Mouse (Mus musculus): Measurements from ENCODE around the gene Cntnap2. TPM values are rescaled to one million over a fixed set of nuclear protein-coding genes. Genes with fewer than 3 reads are reported as not detected.

Cntnap2 gene
- polyA plus RNA-seq, 1 experiment from 2014 or later = 56.3 TPM

DNA sequence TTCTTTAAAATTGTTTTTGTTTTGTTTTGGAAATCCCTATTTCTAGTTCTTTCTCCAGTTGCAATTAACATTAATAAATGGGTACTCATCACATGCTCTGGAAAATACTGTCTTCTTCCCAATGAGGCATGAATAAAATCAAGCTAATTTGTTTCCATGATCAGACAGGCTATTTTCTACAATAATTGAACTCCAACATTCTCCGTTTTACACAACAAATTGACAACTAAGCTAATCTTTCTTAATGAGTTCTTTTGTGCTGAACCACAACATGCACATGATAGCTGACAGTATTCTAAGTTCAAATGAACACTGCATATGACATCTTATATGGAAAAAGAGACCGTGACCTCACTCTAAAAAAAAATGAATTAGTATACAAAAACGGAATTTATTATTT, 173.4 kb downstream of the Cntnap2 start:
- Histone ChIP-seq H3K4me1 (no peaks in the 10 kb centered on the region), H3K36me3 (no peaks in the 10 kb centered on the region), H3K4me2 (no peak overlapping the region), H3K27ac (replicated peaks) (no peak overlapping the region), H3K9ac (replicated peaks) (no peak overlapping the region), H3K27me3 (replicated peaks) (no peaks in the 10 kb centered on the region), H3K4me3 (replicated peaks) (no peak overlapping the region), H3K9me3 (replicated peaks) (no peaks in the 10 kb centered on the region)
- no peak for ATAC-seq (ENCODE audit: low FRiP score)
- 84% methylated on average over 3 of the region's 3 CpGs for WGBS

DNA sequence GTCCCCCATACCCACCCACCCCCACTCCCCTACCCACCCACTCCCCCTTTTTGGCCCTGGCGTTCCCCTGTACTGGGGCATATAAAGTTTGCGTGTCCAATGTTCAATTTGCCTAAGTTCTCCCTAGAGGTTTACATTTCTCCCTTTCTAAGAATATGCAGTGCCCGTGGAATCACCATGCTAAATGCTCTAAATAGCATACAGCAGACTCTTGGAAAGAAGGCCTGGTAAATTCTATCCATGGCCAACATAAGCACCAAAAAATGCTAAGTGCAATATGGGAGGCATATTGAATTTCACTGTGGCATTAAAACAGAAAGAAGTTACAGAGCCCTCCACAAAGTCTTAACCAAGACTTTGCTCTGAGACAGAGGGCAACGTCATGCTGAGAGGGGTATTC, 177.4 kb downstream of the Cntnap2 start:
- no peak for ATAC-seq (ENCODE audit: low FRiP score)

DNA sequence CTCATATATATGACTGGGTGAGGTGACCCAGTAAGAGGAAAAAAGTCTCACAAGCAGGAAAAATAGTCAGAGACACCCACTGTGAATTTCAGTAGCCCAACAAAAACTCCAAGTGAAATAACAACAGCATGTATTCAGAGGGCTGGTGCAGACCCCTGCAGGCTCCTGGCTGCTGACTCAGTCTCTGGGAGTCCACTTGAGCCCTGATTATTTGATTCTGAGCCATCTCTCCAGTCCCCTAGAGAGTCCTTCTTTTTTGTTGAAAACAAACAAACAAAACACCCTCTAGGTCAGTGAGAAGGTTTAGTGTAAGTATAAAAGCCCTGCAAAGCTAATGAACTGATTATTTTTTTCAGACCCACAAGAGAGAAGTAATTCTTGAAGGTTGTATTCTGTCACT, 179.0 kb downstream of the Cntnap2 start:
- H3K27me3 ChIP-seq (replicated peaks) = no peaks in the 10 kb centered on the region
- H3K4me2 ChIP-seq = no peak overlapping the region
- H3K4me3 ChIP-seq (replicated peaks) = no peak overlapping the region
- no peaks in the 10 kb centered on the region for H3K4me1 ChIP-seq
- H3K27ac ChIP-seq (replicated peaks) = no peak overlapping the region
- no peak for ATAC-seq (ENCODE audit: low FRiP score)
- H3K36me3 ChIP-seq = no peaks in the 10 kb centered on the region
- no peak overlapping the region for H3K9ac ChIP-seq (replicated peaks)
- no peaks in the 10 kb centered on the region for H3K9me3 ChIP-seq (replicated peaks)

More for the DNA sequence above, 177.4 kb downstream of the Cntnap2 start:
- Histone ChIP-seq H3K27me3 (replicated peaks) (no peaks in the 10 kb centered on the region), H3K36me3 (no peaks in the 10 kb centered on the region), H3K4me3 (replicated peaks) (no peak overlapping the region), H3K4me2 (no peak overlapping the region), H3K27ac (replicated peaks) (no peak overlapping the region), H3K9ac (replicated peaks) (no peak overlapping the region), H3K4me1 (no peaks in the 10 kb centered on the region), H3K9me3 (replicated peaks) (no peaks in the 10 kb centered on the region)
- 82% methylated on average over 4 of the region's 4 CpGs for whole genome bisulfite sequencing

DNA sequence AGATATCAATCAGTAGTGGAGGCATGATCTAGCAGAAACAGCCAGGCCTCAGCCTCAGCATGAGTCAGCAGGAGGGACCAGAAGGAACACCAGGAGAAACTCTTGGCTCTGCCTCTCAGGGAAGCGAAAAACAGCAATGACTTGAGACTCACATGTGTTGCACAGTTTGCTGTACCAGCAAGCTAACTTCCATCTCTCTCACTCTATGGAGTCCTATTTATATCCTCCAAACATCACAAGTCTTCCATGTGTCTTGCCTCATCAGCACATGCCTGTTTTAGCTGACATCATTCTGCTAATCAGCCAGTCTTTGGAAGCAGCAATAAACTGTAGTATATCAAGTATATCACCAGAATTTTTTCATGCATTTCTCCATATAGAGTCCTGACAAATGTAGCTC, 182.1 kb downstream of the Cntnap2 start:
- Histone ChIP-seq H3K4me2 (no peak overlapping the region), H3K9me3 (replicated peaks) (no peaks in the 10 kb centered on the region), H3K36me3 (no peaks in the 10 kb centered on the region), H3K27me3 (replicated peaks) (no peaks in the 10 kb centered on the region), H3K9ac (replicated peaks) (no peak overlapping the region), H3K4me1 (no peaks in the 10 kb centered on the region), H3K4me3 (replicated peaks) (no peak overlapping the region), H3K27ac (replicated peaks) (no peak overlapping the region)
- 88% methylated on average over 1 of the region's 1 CpGs for WGBS
- no peak for ATAC-seq (ENCODE audit: low FRiP score)

DNA sequence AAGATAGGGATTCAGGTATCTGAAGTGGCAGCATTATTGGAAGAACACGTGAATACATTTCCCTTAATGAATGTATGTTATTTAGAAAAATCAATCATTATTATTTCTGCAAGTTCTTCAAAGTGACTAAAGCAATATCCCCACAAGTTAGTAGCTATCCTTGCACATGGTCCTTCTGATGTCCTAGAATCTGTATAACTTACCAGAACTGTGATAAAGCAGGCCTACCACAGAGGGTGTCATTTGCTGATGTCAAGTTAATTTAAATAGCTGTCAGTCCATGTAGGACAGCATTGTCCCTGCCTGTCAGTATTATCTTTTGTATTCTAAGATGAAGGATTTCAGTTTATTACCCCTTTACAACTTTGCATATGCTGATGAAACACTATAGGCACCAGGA, 185.5 kb downstream of the Cntnap2 start:
- H3K27ac ChIP-seq (replicated peaks) = no peak overlapping the region
- no peak overlapping the region for H3K4me3 ChIP-seq (replicated peaks)
- H3K9ac ChIP-seq (replicated peaks) = no peak overlapping the region
- WGBS = 86% methylated on average over 1 of the region's 1 CpGs
- no peak for ATAC-seq (ENCODE audit: low FRiP score)
- no peaks in the 10 kb centered on the region for H3K36me3 ChIP-seq
- H3K4me2 ChIP-seq = no peak overlapping the region
- no peaks in the 10 kb centered on the region for H3K4me1 ChIP-seq
- no peaks in the 10 kb centered on the region for H3K27me3 ChIP-seq (replicated peaks)
- H3K9me3 ChIP-seq (replicated peaks) = no peaks in the 10 kb centered on the region

DNA sequence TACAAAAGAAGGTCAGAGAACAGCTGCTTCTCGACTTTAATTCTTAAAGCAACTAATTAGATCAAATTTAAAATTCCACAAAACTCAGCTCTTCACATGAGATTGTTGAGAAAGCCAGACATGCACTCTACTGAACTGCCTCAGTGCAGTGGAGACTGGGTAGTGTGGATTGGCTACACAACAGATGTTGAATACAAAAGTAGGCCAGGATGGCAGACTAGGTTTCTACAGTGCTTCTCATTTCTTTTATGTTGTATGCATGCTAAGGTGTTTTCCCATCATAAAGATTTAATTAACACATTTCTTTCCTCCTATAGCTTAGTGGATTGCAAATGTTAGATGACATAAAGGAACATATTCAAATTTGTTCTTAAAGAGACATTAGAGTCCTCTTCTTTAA, 198.9 kb downstream of the Cntnap2 start:
- Histone ChIP-seq H3K9ac (replicated peaks) (no peak overlapping the region), H3K4me1 (no peaks in the 10 kb centered on the region), H3K27ac (replicated peaks) (no peak overlapping the region), H3K36me3 (no peaks in the 10 kb centered on the region), H3K4me3 (replicated peaks) (no peak overlapping the region), H3K9me3 (replicated peaks) (no peaks in the 10 kb centered on the region), H3K4me2 (no peak overlapping the region), H3K27me3 (replicated peaks) (no peaks in the 10 kb centered on the region)
- 81% methylated on average over 1 of the region's 1 CpGs for WGBS
- no peak for ATAC-seq (ENCODE audit: low FRiP score)

DNA sequence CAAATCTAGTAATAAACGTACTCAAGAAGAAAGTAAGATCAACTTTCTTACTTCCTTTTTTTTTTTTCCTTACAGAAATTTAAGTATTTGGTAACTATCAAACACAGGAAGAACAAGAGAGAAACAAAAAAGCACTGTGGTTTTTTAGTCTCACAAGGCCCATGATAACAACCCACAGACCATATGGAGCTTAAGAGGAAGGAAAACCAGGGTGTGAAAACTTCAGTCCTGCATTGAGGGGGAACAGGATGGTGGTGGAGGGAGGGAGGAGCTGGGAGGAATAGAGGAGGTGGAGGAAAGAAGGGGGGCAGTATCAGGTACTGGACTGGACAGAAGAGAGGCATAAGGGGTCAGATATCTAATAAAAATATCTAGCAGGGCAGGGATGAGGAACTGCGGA, 212.4 kb downstream of the Cntnap2 start:
- 96% methylated on average over 2 of the region's 2 CpGs for WGBS

DNA sequence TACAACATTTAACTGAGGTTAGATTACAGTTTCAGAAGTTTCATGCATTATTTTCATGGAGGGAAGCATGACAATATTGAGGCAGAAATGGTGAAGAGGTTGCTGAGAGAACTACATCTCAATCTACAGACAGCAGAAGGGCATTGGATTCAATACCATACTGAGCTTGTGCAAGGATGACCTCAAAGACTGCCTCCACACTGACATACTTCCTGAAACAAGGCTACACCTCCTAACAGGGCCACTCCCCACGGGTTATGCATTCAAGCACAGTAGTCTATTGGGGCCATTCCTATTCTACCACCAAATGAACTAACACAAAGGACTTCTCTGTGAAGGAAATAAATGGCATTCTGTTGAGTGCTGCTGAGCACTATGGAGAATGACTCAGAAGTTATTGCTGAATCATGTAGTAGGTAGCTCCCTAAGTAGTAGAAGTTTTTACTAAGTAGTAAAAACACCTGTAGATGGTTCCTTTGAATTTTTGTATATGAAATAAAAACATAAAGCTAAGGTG, 214.2 kb downstream of the Cntnap2 start:
- Histone ChIP-seq H3K4me2 (no peak overlapping the region), H3K4me1 (no peaks in the 10 kb centered on the region), H3K27me3 (replicated peaks) (no peaks in the 10 kb centered on the region), H3K4me3 (replicated peaks) (no peak overlapping the region), H3K9ac (replicated peaks) (no peak overlapping the region), H3K9me3 (replicated peaks) (no peaks in the 10 kb centered on the region), H3K27ac (replicated peaks) (no peak overlapping the region), H3K36me3 (no peaks in the 10 kb centered on the region)
- no peak for ATAC-seq (ENCODE audit: low FRiP score)
- 40% methylated on average over 1 of the region's 1 CpGs for WGBS

More for the DNA sequence above, 212.4 kb downstream of the Cntnap2 start:
- ATAC-seq (ENCODE audit: low FRiP score) = no peak
- Histone ChIP-seq H3K4me2 (no peak overlapping the region), H3K36me3 (no peaks in the 10 kb centered on the region), H3K9ac (replicated peaks) (no peak overlapping the region), H3K4me3 (replicated peaks) (no peak overlapping the region), H3K9me3 (replicated peaks) (no peaks in the 10 kb centered on the region), H3K27me3 (replicated peaks) (no peaks in the 10 kb centered on the region), H3K27ac (replicated peaks) (no peak overlapping the region), H3K4me1 (no peaks in the 10 kb centered on the region)

DNA sequence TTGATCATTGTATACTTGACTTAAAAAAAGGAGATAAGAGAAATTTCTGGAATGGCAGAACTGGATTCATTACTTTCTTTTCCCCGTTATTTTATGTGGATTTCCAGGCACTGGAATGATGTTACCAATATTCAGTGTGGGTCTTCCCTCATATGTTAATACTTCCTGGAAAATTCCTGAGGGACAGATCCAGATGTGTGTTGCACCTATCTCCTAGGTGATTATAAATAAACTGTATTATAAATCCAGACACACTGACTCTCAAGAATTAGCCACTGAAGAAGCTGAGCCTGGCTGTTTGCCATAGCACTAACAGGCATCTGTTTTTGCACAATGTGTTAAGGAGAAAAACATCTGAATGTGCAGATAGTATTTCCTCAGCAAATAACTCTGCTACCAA, 231.0 kb downstream of the Cntnap2 start:
- 73% methylated on average over 1 of the region's 1 CpGs for WGBS
- H3K27me3 ChIP-seq (replicated peaks) = no peaks in the 10 kb centered on the region

DNA sequence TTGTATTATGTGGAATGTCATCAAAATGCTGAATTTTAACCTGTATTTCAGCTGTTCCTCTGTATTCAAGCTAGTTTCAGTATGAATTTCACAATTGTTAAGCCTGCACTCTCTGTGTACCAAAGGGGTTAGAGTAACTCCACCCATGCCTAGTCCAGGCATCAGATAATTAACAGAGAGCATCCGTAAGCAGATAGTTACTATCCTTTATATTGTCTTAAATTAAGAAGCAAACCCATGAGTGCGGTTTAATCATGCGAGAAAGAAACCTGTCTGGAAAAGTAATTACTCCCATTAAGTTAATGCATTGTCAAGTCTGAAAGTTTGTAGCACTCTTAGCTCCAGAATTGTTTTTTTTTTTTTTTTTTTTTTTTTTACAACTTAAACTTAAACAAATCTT, 258.3 kb downstream of the Cntnap2 start:
- H3K36me3 ChIP-seq = no peaks in the 10 kb centered on the region
- H3K27ac ChIP-seq (replicated peaks) = no peak overlapping the region
- no peak overlapping the region for H3K4me2 ChIP-seq
- no peaks in the 10 kb centered on the region for H3K27me3 ChIP-seq (replicated peaks)
- no peak for ATAC-seq (ENCODE audit: low FRiP score)
- no peak overlapping the region for H3K9ac ChIP-seq (replicated peaks)
- no peaks in the 10 kb centered on the region for H3K4me1 ChIP-seq
- WGBS = 54% methylated on average over 3 of the region's 3 CpGs
- H3K9me3 ChIP-seq (replicated peaks) = no peaks in the 10 kb centered on the region
- H3K4me3 ChIP-seq (replicated peaks) = no peak overlapping the region

More for the DNA sequence above, 231.0 kb downstream of the Cntnap2 start:
- Histone ChIP-seq H3K36me3 (no peaks in the 10 kb centered on the region), H3K27ac (replicated peaks) (no peak overlapping the region), H3K4me3 (replicated peaks) (no peak overlapping the region), H3K9me3 (replicated peaks) (no peaks in the 10 kb centered on the region), H3K4me2 (no peak overlapping the region), H3K9ac (replicated peaks) (no peak overlapping the region), H3K4me1 (0 out of 2 replicates have a peak, but pooled peaks cover 2% of the 10 kb centered on the region)
- ATAC-seq (ENCODE audit: low FRiP score) = no peak

DNA sequence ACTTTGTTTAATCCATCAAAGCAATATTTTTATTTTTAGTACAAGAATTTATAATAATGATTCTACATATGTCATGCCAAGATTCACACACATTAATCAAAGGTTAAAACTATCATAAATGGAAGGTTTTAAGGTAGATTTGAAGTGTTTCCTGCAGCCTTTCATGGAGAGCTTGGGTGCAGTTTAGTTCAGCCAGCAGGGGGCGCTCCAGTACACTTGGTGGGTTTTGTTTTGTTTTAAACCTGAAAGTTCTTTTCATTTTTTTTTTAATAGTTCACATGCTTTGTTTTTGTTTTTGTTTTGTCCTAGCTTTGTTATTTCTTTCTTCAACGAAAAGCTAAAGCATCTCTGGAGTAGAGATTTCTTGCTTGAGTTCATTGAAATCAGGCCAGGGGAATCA, 264.3 kb downstream of the Cntnap2 start:
- H3K27ac ChIP-seq (replicated peaks) = no peak overlapping the region
- no peak overlapping the region for H3K4me2 ChIP-seq
- no peak overlapping the region for H3K9ac ChIP-seq (replicated peaks)
- no peaks in the 10 kb centered on the region for H3K4me1 ChIP-seq
- no peaks in the 10 kb centered on the region for H3K9me3 ChIP-seq (replicated peaks)
- H3K36me3 ChIP-seq = no peaks in the 10 kb centered on the region
- ATAC-seq (ENCODE audit: low FRiP score) = no peak
- H3K4me3 ChIP-seq (replicated peaks) = no peak overlapping the region
- WGBS = 10% methylated on average over 2 of the region's 2 CpGs
- H3K27me3 ChIP-seq (replicated peaks) = no peaks in the 10 kb centered on the region

DNA sequence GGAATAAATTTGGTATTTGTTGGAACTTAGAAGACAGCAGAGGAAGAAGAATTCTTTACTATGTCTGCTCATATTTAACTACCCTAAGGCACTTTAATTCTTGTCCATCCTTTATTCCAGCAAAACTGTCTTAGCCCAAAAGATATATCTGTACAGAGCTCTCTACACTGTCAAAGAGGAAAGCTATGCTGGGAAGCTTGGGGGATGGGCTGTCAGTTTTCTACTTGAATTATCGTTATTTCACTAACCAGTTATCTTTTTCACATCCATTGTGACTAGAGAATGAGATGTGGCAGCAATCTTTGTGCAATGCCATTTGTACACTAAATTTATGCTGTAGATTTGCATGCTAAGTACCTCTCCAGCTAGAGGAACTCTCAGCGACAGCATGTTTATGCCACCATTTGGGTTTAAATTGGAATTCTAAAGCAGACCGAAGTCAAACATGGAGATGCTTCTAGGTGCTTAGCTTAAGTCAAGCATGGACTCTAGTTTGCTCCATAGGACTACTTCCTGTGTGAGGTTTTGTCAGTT, 268.9 kb downstream of the Cntnap2 start:
- Histone ChIP-seq H3K4me1 (no peaks in the 10 kb centered on the region), H3K9me3 (replicated peaks) (no peaks in the 10 kb centered on the region), H3K4me2 (no peak overlapping the region), H3K9ac (replicated peaks) (no peak overlapping the region), H3K4me3 (replicated peaks) (no peak overlapping the region), H3K27me3 (replicated peaks) (no peaks in the 10 kb centered on the region), H3K27ac (replicated peaks) (no peak overlapping the region), H3K36me3 (no peaks in the 10 kb centered on the region)
- whole genome bisulfite sequencing = 44% methylated on average over 3 of the region's 3 CpGs
- ATAC-seq (ENCODE audit: low FRiP score) = no peak

DNA sequence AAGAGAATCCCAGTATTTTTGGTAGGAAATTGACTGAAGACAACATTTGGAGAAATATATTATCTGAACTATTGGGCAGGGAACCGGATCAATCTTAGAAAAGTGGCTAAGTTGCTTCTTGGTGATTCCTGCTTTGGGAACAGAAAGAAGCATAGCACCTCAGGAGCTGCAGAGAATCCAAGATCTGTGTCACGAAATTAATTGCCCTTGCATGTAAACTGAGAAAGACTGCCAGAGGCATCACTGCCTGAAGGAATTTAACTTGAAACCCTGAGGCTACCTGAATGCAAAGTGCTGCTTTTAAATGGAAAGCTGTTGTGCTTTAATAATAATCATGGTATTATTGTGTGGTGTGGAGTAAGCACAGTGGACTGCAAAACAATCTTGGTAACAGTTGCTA, 286.2 kb downstream of the Cntnap2 start:
- WGBS = 81% methylated on average over 2 of the region's 2 CpGs
- Histone ChIP-seq H3K9me3 (replicated peaks) (no peaks in the 10 kb centered on the region), H3K4me3 (replicated peaks) (no peak overlapping the region), H3K4me2 (no peak overlapping the region), H3K27ac (replicated peaks) (no peak overlapping the region), H3K9ac (replicated peaks) (no peak overlapping the region), H3K36me3 (no peaks in the 10 kb centered on the region), H3K4me1 (no peaks in the 10 kb centered on the region), H3K27me3 (replicated peaks) (no peaks in the 10 kb centered on the region)
- ATAC-seq (ENCODE audit: low FRiP score) = no peak

Data from neural tube, embryonic 15.5 days (tissue).